Comparison of ENCODE assay signal across 8 mouse cellular contexts in the genomic region with DNA sequence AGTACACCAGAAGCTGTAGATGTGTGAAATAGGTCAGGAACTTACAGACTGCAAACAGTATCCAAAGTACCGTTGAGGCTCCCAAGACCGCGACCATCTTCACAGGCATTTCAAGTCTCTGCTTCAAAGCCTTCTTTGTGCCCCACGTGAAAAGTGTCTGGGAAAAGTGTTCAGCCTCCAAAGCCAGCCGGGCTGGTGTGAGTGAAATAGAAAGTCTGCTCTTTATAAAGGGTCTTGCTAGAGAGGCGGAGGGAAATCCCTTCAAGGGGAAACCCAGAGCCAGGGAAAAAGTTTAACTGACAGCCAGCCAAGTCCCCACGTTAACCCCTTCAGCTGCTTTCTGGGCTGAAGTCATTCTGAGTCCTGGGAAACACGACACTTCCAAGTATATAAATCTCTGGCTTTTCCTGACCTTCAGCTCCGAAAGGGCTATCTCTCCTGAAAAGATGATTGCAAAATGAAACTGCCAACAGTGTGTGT. TPM values are rescaled to one million over a fixed set of nuclear protein-coding genes. Genes with fewer than 3 reads are reported as not detected.
DNase-seq lines count a peak whose midpoint lies in the region; ATAC-seq and TF ChIP-seq lines count a peak whose summit lies in the region.

A gene (minus strand): TSS at position 430 of the 480 bp plus-strand sequence.

- no peak for TF ChIP-seq CTCF in stomach, postnatal 0 days (IDR thresholded peaks at IDR 0.05; ENCODE audit: low read depth)

- no peak for ATAC-seq in embryonic facial prominence, embryonic 12.5 days (ENCODE audit: insufficient number of reproducible peaks, insufficient read depth, low FRiP score, low TSS enrichment)
- peak; percentile 58; the same call in 1 of the 2 replicates for ATAC-seq in intestine, embryonic 16.5 days
- ATAC-seq in midbrain, embryonic 11.5 days (ENCODE audit: low FRiP score): peak; percentile 83
- no peak for ATAC-seq in stomach, postnatal 0 days (ENCODE audit: low FRiP score, low TSS enrichment)

- DNase-seq in cerebellum, postnatal 10 days: peak; percentile 41 to 57
- DNase-seq in cerebellum, postnatal 25 days: no peak
- peak; percentile 71 to 80 for DNase-seq in heart, adult 18-20 months
- peak; percentile 68 for DNase-seq in limb, embryonic 10.5 days (ENCODE audit: low spot score)
- peak; percentile 96 for DNase-seq in midbrain, embryonic 11.5 days (ENCODE audit: low spot score, missing footprints)
- DNase-seq in stomach, postnatal 0 days (ENCODE audit: low spot score): no peak

- peaks cover 3% of the 10 kb centered on the region; the same call in 1 of the 2 replicates for H3K36me3 ChIP-seq in embryonic facial prominence, embryonic 12.5 days
- no peaks in the 10 kb centered on the region for H3K36me3 ChIP-seq in intestine, embryonic 16.5 days (ENCODE audit: control insufficient read depth, insufficient read depth, low read length)
- H3K36me3 ChIP-seq in limb, embryonic 10.5 days: peaks cover 10% of the 10 kb centered on the region
- H3K36me3 ChIP-seq in midbrain, embryonic 11.5 days (ENCODE audit: control insufficient read depth, insufficient read depth, low read length): no peaks in the 10 kb centered on the region; the same call in 1 of the 2 replicates
- H3K36me3 ChIP-seq in stomach, postnatal 0 days (ENCODE audit: control insufficient read depth, insufficient read depth, low read length): no peaks in the 10 kb centered on the region

- H3K9ac ChIP-seq in embryonic facial prominence, embryonic 12.5 days: peak within 1 kb of the TSS; percentile 49
- peak within 1 kb of the TSS; percentile 45; the same call in 1 of the 2 replicates for H3K9ac ChIP-seq in intestine, embryonic 16.5 days (ENCODE audit: low read depth, low read length)
- H3K9ac ChIP-seq in midbrain, embryonic 11.5 days (ENCODE audit: low read length): peak within 1 kb of the TSS; percentile 53
- peak within 1 kb of the TSS; percentile 47 for H3K9ac ChIP-seq in stomach, postnatal 0 days (ENCODE audit: low read length)

- peak within 1 kb of the TSS; percentile 43 for H3K4me3 ChIP-seq in embryonic facial prominence, embryonic 12.5 days
- peak within 1 kb of the TSS; percentile 31 for H3K4me3 ChIP-seq in intestine, embryonic 16.5 days (ENCODE audit: low read length)
- H3K4me3 ChIP-seq in limb, embryonic 10.5 days: peak within 1 kb of the TSS; percentile 54
- H3K4me3 ChIP-seq in midbrain, embryonic 11.5 days (ENCODE audit: low read depth, low read length): peak within 1 kb of the TSS; percentile 32
- H3K4me3 ChIP-seq in stomach, postnatal 0 days (ENCODE audit: low read depth, low read length): peak within 1 kb of the TSS; percentile 37

- no peaks in the 10 kb centered on the region for H3K27me3 ChIP-seq in embryonic facial prominence, embryonic 12.5 days
- H3K27me3 ChIP-seq in intestine, embryonic 16.5 days (replicated peaks; ENCODE audit: control insufficient read depth, insufficient read depth, low read length): no peaks in the 10 kb centered on the region
- H3K27me3 ChIP-seq in limb, embryonic 10.5 days (ENCODE audit: low read depth, poor library complexity, severe bottlenecking): no peaks in the 10 kb centered on the region
- H3K27me3 ChIP-seq in midbrain, embryonic 11.5 days (ENCODE audit: control insufficient read depth, insufficient read depth, low read length): no peaks in the 10 kb centered on the region
- H3K27me3 ChIP-seq in stomach, postnatal 0 days (ENCODE audit: control insufficient read depth, insufficient read depth, low read length): no peaks in the 10 kb centered on the region

- TF ChIP-seq EP300 in stomach, postnatal 0 days (optimal IDR thresholded peaks at IDR 0.05): no peak

- H3K4me1 ChIP-seq in embryonic facial prominence, embryonic 12.5 days: peaks cover 13% of the 10 kb centered on the region
- no peaks in the 10 kb centered on the region for H3K4me1 ChIP-seq in intestine, embryonic 16.5 days (ENCODE audit: control insufficient read depth, insufficient read depth, low read length)
- H3K4me1 ChIP-seq in limb, embryonic 10.5 days: peaks cover 36% of the 10 kb centered on the region
- H3K4me1 ChIP-seq in midbrain, embryonic 11.5 days (ENCODE audit: control insufficient read depth, insufficient read depth, low read length): peaks cover 14% of the 10 kb centered on the region
- H3K4me1 ChIP-seq in stomach, postnatal 0 days (replicated peaks; ENCODE audit: control insufficient read depth, insufficient read depth): no peaks in the 10 kb centered on the region

- H3K27ac ChIP-seq in embryonic facial prominence, embryonic 12.5 days: peak within 1 kb of the TSS; percentile 67
- H3K27ac ChIP-seq in intestine, embryonic 16.5 days (ENCODE audit: low read length): peak within 1 kb of the TSS; percentile 14; the same call in 1 of the 2 replicates
- H3K27ac ChIP-seq in limb, embryonic 10.5 days: peak within 1 kb of the TSS; percentile 89
- H3K27ac ChIP-seq in midbrain, embryonic 11.5 days (ENCODE audit: low read depth, low read length): peak within 1 kb of the TSS; percentile 46; the same call in 1 of the 2 replicates
- peak within 1 kb of the TSS; percentile 56; the same call in 1 of the 2 replicates for H3K27ac ChIP-seq in stomach, postnatal 0 days (replicated peaks)

- no peaks in the 10 kb centered on the region for H3K9me3 ChIP-seq in embryonic facial prominence, embryonic 12.5 days
- no peaks in the 10 kb centered on the region for H3K9me3 ChIP-seq in intestine, embryonic 16.5 days (ENCODE audit: control insufficient read depth, low read length)
- H3K9me3 ChIP-seq in limb, embryonic 10.5 days (replicated peaks): no peaks in the 10 kb centered on the region
- H3K9me3 ChIP-seq in midbrain, embryonic 11.5 days (ENCODE audit: control insufficient read depth, low read length): no peaks in the 10 kb centered on the region
- H3K9me3 ChIP-seq in stomach, postnatal 0 days (ENCODE audit: control insufficient read depth, low read length): no peaks in the 10 kb centered on the region

- H3K4me2 ChIP-seq in embryonic facial prominence, embryonic 12.5 days (replicated peaks): peak within 1 kb of the TSS; percentile 56
- H3K4me2 ChIP-seq in intestine, embryonic 16.5 days (ENCODE audit: low read depth, low read length): peak within 1 kb of the TSS; percentile 47
- H3K4me2 ChIP-seq in midbrain, embryonic 11.5 days: peak within 1 kb of the TSS; percentile 34
- peak within 1 kb of the TSS; percentile 51 for H3K4me2 ChIP-seq in stomach, postnatal 0 days (replicated peaks; ENCODE audit: low read depth)

- WGBS in embryonic facial prominence, embryonic 12.5 days: under 1% methylated on average over 9 of the region's 9 CpGs
- WGBS in intestine, embryonic 16.5 days: 7% methylated on average over 9 of the region's 9 CpGs
- WGBS in limb, embryonic 10.5 days: 8% methylated on average over 9 of the region's 9 CpGs
- 2% methylated on average over 9 of the region's 9 CpGs for WGBS in midbrain, embryonic 11.5 days
- WGBS in stomach, postnatal 0 days: 2% methylated on average over 9 of the region's 9 CpGs

RNA-seq across cellular contexts. Expression of the gene that starts here (rescaled TPM):
- polyA plus RNA-seq in embryonic facial prominence, embryonic 12.5 days (2016; fragmentation: Nextera tagmentation; extraction: Ambion mirVana): 58.8 and 69.4 TPM in 2 replicates
- total RNA-seq in heart, adult 18-20 months (2021): 10 to 100 TPM; 16.7 to 23.8 TPM
- 17.9 and 19.3 TPM in 2 replicates for polyA plus RNA-seq in intestine, embryonic 16.5 days (2015; fragmentation: Nextera tagmentation; extraction: Ambion mirVana)
- 35.6 and 68.9 TPM in 2 replicates for polyA plus RNA-seq in limb, embryonic 10.5 days (2016; fragmentation: Nextera tagmentation; extraction: Ambion mirVana)
- polyA plus RNA-seq in midbrain, embryonic 11.5 days (2014; fragmentation: Nextera tagmentation; extraction: Ambion mirVana): 54.2 and 62.9 TPM in 2 replicates
- 16.3 and 17.3 TPM in 2 replicates for polyA plus RNA-seq in stomach, postnatal 0 days (2015; fragmentation: Nextera tagmentation; extraction: Ambion mirVana)

Comparison
In these comparisons a context has a peak if more than half of its experiments do, and no peak if none do; other contexts are left out.
1. DNase-seq: peak in cerebellum, postnatal 10 days (2 of 2), heart, adult 18-20 months (2 of 2), limb, embryonic 10.5 days (single experiment) and midbrain, embryonic 11.5 days (single experiment); none in cerebellum, postnatal 25 days (0 of 2) and stomach, postnatal 0 days (single experiment).
2. ATAC-seq: peak in intestine, embryonic 16.5 days (single experiment) and midbrain, embryonic 11.5 days (single experiment); none in embryonic facial prominence, embryonic 12.5 days (single experiment) and stomach, postnatal 0 days (single experiment).
3. H3K27ac ChIP-seq: peak in every context shown above with its lines; median percentile 89 in limb, embryonic 10.5 days; 67 in embryonic facial prominence, embryonic 12.5 days; 56 in stomach, postnatal 0 days; 46 in midbrain, embryonic 11.5 days; 14 in intestine, embryonic 16.5 days.
4. Peak in every context shown above with its lines, with median percentiles within 50 percentile points of each other: H3K4me2 ChIP-seq, H3K4me3 ChIP-seq and H3K9ac ChIP-seq.